Mouse (Mus musculus) liver, adult 2 months (tissue): Measurements from ENCODE around the gene Stx3. TPM values are rescaled to one million over a fixed set of nuclear protein-coding genes. Genes with fewer than 3 reads are reported as not detected.

Experiments used
- DNase-seq: peaks from one replicate; pipeline ENCODE4 v3.0.0-alpha.2; 2011; ENCODE audit warnings: low read depth, low spot score; ENCODE audit errors: extremely low read depth
- H3K27ac ChIP-seq: fragments of 200-500 bp; replicated peaks from 2 replicates; pipeline ENCODE4 v1.5.1; 2012; ENCODE audit warnings: low read depth, mild to moderate bottlenecking, control low read depth, inconsistent platforms, low read length; ENCODE audit not compliant: insufficient read depth
- H3K27me3 ChIP-seq: fragments of 200-500 bp; 2 replicates; pipeline ENCODE4 v1.6.1; 2012; ENCODE audit warnings: mild to moderate bottlenecking, moderate library complexity, low read length, inconsistent platforms; ENCODE audit not compliant: control insufficient read depth, insufficient read depth
- H3K36me3 ChIP-seq: fragments of 200-500 bp; 2 replicates; pipeline ENCODE4 v1.6.1; 2012; ENCODE audit warnings: low read length, inconsistent platforms; ENCODE audit not compliant: control insufficient read depth, insufficient read depth
- H3K4me1 ChIP-seq: fragments of 200-500 bp; 2 replicates; pipeline ENCODE4 v1.6.1; 2011; ENCODE audit warnings: low read length; ENCODE audit not compliant: control insufficient read depth, insufficient read depth
- H3K4me3 ChIP-seq: fragments of 200-500 bp; 2 replicates; pipeline ENCODE4 v1.5.1; 2011; ENCODE audit warnings: low read depth, mild to moderate bottlenecking, control low read depth, low read length, moderate library complexity; ENCODE audit not compliant: insufficient read depth
- H3K79me2 ChIP-seq: fragments of 200-500 bp; 2 replicates; pipeline ENCODE4 v1.6.1; 2012; ENCODE audit warnings: inconsistent platforms, mild to moderate bottlenecking, low read length, moderate library complexity; ENCODE audit not compliant: control insufficient read depth, insufficient read depth
- H3K9ac ChIP-seq: fragments of 200-500 bp; 2 replicates; pipeline ENCODE4 v1.6.1; 2012; ENCODE audit warnings: low read depth, mild to moderate bottlenecking, control low read depth, inconsistent platforms, low read length
- CTCF ChIP-seq: fragments of 200-500 bp; IDR thresholded peaks from 2 replicates; pipeline ENCODE4 v1.5.1; 2011; ENCODE audit warnings: low read depth, low read length, control low read depth
- POLR2A ChIP-seq: fragments of 200-500 bp; IDR thresholded peaks from 2 replicates; pipeline ENCODE4 v1.6.1; 2011; ENCODE audit warnings: low read length, control low read depth; ENCODE audit not compliant: insufficient read depth; ENCODE audit errors: extremely low read depth
- WGBS: fragments of 180-500 bp; shearing (Covaris S2); methylation state at CpG from one replicate; pipeline ENCODE4 v1.1.7; 2018; 5-methylcytosine and 5-hydroxymethylcytosine counted together
- polyA plus RNA-seq: library from polyadenylated mRNA; depleted of rRNA; stranded (reverse); fragments of >200 nt; gene quantifications from 2 replicates; pipeline ENCODE4 v1.2.3, GENCODE M21; 2012; rRNA removed
- total RNA-seq: library from RNA; depleted of rRNA; stranded (reverse); fragments of >200 nt; gene quantifications from 2 replicates; pipeline ENCODE4 v1.2.3, GENCODE M21; 2014; rRNA removed

Stx3 gene
- total RNA-seq (1.5 and 2.0 TPM in 2 replicates), polyA plus RNA-seq (0.24 and 0.46 TPM in 2 replicates)

- TF ChIP-seq POLR2A, result no peak
- H3K27me3 ChIP-seq, result peaks cover 7% of the 10 kb centered on the region; the same call in 1 of the 2 replicates
- peak within 1 kb of the TSS; percentile 72 for H3K4me3 ChIP-seq
- H3K79me2 ChIP-seq, result no peaks in the 10 kb centered on the region
- peak within 1 kb of the TSS; percentile 77 for H3K9ac ChIP-seq
- DNase-seq, result no peak
- no peaks in the 10 kb centered on the region; the same call in 1 of the 2 replicates for H3K4me1 ChIP-seq
- WGBS, result 2% methylated on average over 20 of the region's 20 CpGs
- no peaks in the 10 kb centered on the region for H3K36me3 ChIP-seq
- no peak within 1 kb of the TSS for H3K27ac ChIP-seq
These were observed at the start of gene Stx3 for GRCm38 (mm10) chr19:11819143-11819700. Gene Stx3 (minus strand): TSS chr19:11819403.

DNA sequence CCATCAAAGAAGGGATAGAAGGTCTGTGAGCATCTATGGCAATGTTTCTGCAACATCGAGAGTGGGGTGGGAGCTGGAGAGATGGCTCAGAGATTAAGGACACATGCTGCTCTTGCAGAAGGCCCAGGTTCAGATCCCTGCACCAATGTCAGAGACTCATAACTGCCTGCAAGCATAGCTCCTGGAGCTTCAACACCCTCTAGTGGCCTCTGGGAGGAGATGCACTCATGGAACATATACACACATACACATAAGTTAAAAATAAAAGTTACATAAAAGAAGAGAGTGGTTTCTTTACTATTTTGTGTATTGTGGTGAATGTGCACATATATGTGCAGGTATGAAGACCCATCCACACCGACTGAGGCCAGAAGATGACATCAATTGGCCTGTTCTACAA lies 48.6 kb upstream of the Stx3 start:
- TF ChIP-seq POLR2A, result no peak
- no peak for TF ChIP-seq CTCF
- DNase-seq, result no peak
- WGBS, result 82% methylated on average over 2 of the region's 2 CpGs
- Histone ChIP-seq H3K27ac (no peak overlapping the region), H3K4me1 (no peaks in the 10 kb centered on the region), H3K36me3 (no peaks in the 10 kb centered on the region), H3K27me3 (no peaks in the 10 kb centered on the region), H3K4me3 (no peak overlapping the region), H3K79me2 (no peaks in the 10 kb centered on the region), H3K9ac (no peak overlapping the region)

- WGBS, result 93% methylated on average over 1 of the region's 1 CpGs
- no peak for DNase-seq
- H3K36me3 ChIP-seq, result no peaks in the 10 kb centered on the region
- H3K79me2 ChIP-seq, result no peaks in the 10 kb centered on the region
- no peak within 1 kb of the TSS for H3K9ac ChIP-seq
- H3K27ac ChIP-seq, result no peak within 1 kb of the TSS
- TF ChIP-seq POLR2A (no peak), CTCF (no peak)
- H3K27me3 ChIP-seq, result no peaks in the 10 kb centered on the region
- H3K4me1 ChIP-seq, result no peaks in the 10 kb centered on the region
- H3K4me3 ChIP-seq, result no peak within 1 kb of the TSS
These were observed 41.8 kb upstream of the Stx3 start, which contains the start of gene Olfr1418 for GRCm38 (mm10) chr19:11860966-11861365. Gene Olfr1418 (minus strand): TSS chr19:11861066.

DNA sequence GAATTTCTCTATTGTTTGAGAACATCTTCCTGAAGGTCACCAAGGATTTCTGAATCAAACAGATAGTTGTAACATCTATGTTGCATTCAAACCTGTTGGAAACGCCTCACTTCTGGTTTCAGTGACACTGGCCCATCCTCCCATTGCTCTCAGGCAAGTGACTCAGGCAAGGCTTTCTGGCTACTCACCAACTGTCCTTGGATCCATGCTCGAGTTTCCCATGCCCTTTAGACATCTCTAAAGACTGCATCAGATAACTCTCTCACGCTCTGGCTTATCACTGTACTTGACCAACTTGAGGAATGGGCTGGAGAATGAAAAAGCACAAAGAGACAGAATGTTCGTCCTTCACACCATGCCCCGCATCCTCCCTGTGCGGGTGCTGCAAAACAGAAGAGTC lies 37.3 kb upstream of the Stx3 start:
- no peak for TF ChIP-seq POLR2A
- TF ChIP-seq CTCF, result no peak
- Histone ChIP-seq H3K79me2 (no peaks in the 10 kb centered on the region), H3K4me3 (no peak overlapping the region), H3K27ac (no peak overlapping the region), H3K36me3 (no peaks in the 10 kb centered on the region), H3K9ac (no peak overlapping the region), H3K27me3 (no peaks in the 10 kb centered on the region), H3K4me1 (no peaks in the 10 kb centered on the region)
- 75% methylated on average over 6 of the region's 6 CpGs for WGBS
- no peak for DNase-seq

DNA sequence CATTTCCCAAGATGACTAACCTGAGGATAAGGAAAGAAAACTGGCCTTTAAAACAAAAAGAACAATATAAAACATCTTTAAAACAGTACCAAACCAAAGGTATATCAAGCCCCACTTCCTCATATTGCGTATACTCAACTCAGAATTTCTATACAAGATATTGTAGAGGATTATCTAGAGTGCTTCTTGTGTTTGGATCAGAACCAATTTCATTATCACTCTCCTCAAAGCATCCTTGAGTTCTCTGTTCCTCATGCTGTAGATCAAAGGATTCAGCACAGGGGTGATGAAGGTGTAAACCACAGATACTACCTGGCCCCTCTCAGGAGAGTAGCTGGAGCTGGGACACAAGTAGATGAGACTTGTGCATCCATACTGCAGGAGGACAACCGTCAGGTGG lies 35.6 kb upstream of the Stx3 start:
- Histone ChIP-seq H3K4me1 (no peaks in the 10 kb centered on the region), H3K27me3 (no peaks in the 10 kb centered on the region), H3K27ac (no peak overlapping the region), H3K36me3 (no peaks in the 10 kb centered on the region), H3K79me2 (no peaks in the 10 kb centered on the region), H3K9ac (no peak overlapping the region), H3K4me3 (no peak overlapping the region)
- no peak for DNase-seq
- no peak for TF ChIP-seq POLR2A
- no peak for TF ChIP-seq CTCF
- 79% methylated on average over 2 of the region's 2 CpGs for WGBS

DNA sequence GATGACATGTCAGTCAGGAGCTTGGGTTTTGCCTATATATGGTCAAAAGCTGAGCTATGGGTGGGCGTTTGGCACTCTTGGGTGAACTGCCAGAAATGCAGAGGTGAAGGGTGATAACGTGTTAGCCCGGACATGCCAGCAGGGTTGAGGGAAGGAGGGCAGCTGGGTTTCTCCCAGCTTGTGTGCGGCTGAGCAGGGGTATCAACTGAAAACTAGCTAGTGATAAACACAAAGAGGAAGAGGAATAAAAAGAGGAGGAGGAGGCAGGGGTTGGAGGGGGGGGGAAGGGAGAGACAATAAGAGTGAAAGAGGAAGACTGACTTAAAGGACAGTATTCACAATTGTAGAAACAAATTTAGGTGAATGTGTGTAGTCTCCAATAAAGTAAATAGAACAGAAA lies 33.4 kb upstream of the Stx3 start:
- no peaks in the 10 kb centered on the region for H3K4me1 ChIP-seq
- H3K36me3 ChIP-seq, result no peaks in the 10 kb centered on the region
- H3K9ac ChIP-seq, result no peak overlapping the region
- TF ChIP-seq CTCF (no peak), POLR2A (no peak)
- DNase-seq, result no peak
- no peak overlapping the region for H3K27ac ChIP-seq
- WGBS, result 74% methylated on average over 4 of the region's 4 CpGs
- no peaks in the 10 kb centered on the region for H3K27me3 ChIP-seq
- H3K4me3 ChIP-seq, result no peak overlapping the region
- no peaks in the 10 kb centered on the region for H3K79me2 ChIP-seq
